Mouse (Mus musculus): ENCODE measurements around the gene Hmga1. TPM values are rescaled to one million over a fixed set of nuclear protein-coding genes. Genes with fewer than 3 reads are reported as not detected.

Hmga1 gene
- polyA plus RNA-seq, 2 experiments from 2014 or later: 82.7 to 84.0 TPM

DNA sequence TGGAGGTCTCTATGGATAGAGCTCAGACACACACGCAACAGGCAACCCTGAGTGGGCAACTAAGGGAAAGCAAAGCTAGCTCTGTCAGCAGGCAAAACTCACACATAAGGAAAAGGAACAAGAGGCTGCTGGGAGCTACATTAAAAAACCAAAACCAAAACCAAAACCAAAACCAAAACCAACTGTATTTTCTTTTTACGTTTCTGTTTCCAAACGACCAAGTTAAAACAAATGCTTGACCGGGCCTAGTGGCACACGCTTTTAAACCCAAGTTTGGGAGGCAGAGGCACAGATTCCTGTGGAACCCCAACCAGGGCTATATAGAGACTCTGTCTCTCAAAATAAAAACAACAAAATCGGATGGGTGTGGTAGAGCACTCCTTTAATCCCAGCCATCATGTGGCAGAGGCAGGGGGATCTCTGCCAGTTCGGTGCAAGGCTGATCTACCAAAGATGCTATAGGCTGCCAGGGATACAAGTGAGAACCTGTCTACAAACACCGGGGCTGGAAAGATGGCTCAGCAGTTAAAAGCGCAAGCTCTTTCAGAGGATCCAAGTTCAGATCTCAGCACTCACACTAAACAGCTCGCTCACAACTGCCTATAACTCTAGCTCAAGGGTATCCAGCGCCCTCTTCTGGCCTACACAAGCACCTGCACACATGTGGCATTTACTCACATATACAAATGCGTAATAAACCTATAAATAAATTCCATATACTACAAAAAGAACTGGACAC lies 35.7 kb downstream of the Hmga1 start:
- peak; percentile 85 for ATAC-seq

DNA sequence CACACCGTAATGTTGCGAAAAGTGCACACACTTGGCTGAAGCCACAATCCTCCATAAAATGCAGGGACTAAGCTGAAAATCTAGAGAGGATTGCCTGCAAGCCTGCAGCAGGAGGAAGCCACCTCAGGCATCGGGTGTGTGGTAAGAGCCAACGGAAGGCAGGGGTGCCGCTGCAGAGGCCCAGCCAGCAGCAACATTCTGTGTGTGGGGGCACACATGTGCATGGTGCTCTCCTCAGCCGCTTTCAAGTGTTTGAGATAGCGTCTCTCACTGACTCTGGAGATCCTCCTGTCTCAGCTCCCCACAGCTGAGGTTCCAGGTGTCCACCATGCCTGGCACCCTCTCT lies 36.2 kb downstream of the Hmga1 start:
- no peak for ATAC-seq

- no peak for ATAC-seq
These were observed 39.5 kb downstream of the Hmga1 start for GRCm38 (mm10) chr17:27595659-27596375.

- no peak for ATAC-seq
These were observed 40.3 kb downstream of the Hmga1 start for GRCm38 (mm10) chr17:27596376-27597190.

DNA sequence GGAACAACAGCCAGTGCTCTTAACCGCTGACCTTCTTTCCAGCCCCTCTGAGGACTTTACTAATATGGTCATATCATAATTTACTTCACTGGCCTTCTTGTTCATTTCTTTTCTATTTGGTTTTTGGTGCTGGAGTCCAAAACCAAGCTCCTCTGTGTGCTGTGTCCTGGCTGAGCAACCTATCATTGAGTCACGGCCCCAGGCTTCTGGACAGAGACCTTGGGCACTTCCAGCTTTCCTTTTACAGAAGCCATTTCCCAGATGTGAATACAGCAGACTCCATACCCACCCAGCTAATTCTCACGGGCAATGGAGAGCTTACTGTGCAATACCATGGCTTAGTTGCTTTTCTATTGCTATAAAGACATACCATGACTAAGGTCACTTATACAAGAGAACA lies 44.0 kb downstream of the Hmga1 start:
- ATAC-seq: no peak

DNA sequence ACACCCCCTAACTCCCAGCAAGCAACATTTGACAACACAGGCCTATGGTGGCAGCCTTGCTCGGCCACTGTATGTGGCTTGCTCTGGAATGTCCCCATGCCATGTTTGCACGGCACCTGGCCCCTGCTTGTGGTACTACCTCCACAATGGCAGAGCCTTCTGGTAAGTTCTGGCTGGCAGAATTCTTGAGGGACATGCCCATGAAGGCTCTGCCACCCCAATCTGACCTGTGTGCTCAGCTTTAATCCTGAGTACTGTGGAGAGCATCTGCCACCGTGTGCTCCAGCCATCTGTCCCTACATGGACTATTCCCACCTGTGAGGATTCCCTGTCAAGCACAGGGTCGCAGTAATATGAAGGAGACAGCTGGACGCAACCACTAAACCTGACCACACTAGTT lies 44.6 kb downstream of the Hmga1 start:
- ATAC-seq: no peak

GRCm38 (mm10) chr17:27603036-27603435 lies 46.7 kb downstream of the Hmga1 start:
- no peak for ATAC-seq

DNA sequence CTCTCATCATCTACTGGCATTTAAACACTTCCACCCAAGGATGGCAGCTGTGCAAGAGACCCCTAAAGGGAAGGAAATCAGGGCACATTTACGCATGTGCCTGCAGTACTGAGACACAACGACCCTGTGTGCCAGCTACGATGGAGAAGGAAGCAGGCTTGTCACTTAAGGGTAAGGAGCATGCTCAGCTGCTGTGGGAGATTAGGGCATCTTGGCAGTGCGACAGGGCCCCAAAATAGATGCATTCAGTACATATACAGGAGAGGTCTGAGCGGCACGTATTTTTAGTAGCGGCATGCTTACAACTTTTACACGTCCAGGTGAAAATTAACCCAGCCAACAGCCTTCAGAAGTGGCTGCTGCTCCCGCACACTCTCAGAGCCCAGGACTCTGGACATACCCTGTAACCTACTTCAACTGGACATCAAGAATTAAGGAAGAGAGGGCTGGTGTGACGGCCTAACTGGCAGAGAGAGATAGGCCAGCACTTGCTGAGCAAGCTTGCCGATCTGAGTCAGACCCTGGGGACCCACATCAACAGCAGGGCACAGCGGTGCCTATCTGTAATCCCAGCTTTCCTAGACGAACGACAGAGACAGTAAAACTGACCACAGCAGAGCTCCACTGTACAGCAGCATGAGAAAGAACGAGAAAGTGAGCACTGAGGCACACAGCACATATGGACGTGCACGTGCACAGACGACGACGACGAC lies 47.4 kb downstream of the Hmga1 start:
- ATAC-seq: no peak

GRCm38 (mm10) chr17:27609576-27609975 lies 53.3 kb downstream of the Hmga1 start:
- ATAC-seq: no peak

- no peak for ATAC-seq
These were observed 54.6 kb downstream of the Hmga1 start for GRCm38 (mm10) chr17:27610679-27611518.

DNA sequence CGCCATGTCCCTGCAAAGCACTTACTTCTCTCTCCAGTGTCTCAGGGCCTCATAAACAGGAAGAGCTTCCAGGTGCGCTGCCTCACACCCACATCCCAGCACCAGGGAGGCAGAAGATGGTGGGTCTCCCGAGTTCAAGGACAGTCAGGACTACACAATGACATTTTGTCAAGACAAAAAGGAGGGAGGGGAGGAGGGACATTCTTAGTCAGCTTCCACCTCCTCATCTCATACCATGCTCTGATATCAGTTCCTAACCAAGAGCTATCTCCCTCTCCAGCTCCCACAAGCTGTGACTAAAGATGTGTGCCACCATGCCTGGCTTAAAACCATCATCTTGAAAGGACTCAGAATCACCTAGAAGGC lies 55.2 kb downstream of the Hmga1 start:
- ATAC-seq: no peak

DNA sequence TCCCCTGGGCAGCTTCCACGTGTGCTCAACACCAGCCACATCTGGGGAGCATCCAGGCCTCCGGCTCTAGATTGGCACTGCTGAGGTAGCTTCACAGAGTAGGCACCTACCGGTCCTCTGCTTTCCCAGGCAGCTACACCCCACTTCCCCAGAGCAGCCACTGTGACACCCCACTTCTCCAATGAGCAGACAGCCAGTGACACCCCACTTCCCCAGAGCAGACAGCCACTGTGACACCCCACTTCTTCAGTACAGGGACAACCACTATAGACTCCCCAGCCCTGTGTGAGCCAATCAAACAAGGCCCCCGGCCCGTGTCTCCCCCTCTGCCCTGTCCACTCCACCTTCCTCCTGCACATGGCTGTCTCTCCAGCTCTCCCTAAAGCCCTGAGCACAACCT lies 55.7 kb downstream of the Hmga1 start:
- no peak for ATAC-seq

DNA sequence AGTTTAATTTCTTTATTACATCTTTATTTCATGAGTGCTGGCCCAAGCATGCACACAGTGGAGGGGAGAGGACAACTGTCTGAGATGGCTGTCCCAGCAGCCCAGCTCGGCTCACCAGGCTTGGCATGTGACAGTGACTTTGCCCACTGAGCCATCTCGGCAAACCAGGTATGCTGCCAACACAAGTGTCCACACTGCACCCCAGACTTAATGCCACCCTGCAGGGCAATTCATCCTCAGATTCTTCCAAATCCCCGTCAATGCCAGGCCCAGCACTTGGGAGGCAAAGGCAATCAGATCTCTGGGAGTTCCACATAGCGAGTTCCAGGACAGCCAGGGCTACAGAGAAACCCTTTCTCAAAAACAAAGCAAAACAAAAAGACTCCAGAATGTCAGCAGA lies 56.7 kb downstream of the Hmga1 start:
- no peak for ATAC-seq

Other genes with a start within 250 kb of the Hmga1 start
- not detected for gene Grm4, start 35.1 kb upstream of the Hmga1 start, polyA plus RNA-seq (2017; shearing (Covaris generic))
- 100 to 1,000 TPM; 106 to 112 TPM for gene AI413582, start 9.3 kb downstream of the Hmga1 start, polyA plus RNA-seq (2017; shearing (Covaris generic))
- 10 to 100 TPM; 14.5 to 27.5 TPM for gene Nudt3, start 67.0 kb downstream of the Hmga1 start, polyA plus RNA-seq (2017; shearing (Covaris generic))
- not detected for gene RPS10-NUDT3, start 78.7 kb downstream of the Hmga1 start, polyA plus RNA-seq (2017; shearing (Covaris generic))
- 1,000 to 10,000 TPM; 1,603 to 1,674 TPM for gene Rps10, start 80.2 kb downstream of the Hmga1 start, polyA plus RNA-seq (2017; shearing (Covaris generic))
- gene Pacsin1, start 99.0 kb downstream of the Hmga1 start, polyA plus RNA-seq (2017; shearing (Covaris generic)): 10 to 100 TPM; 36.5 to 37.2 TPM
- not detected for gene Spdef, start 172.5 kb downstream of the Hmga1 start, polyA plus RNA-seq (2017; shearing (Covaris generic))

Data from CD4-positive, CD25-positive, alpha-beta regulatory T cell, adult 4 months (primary cell).